Mouse (Mus musculus) urinary bladder, adult 18-20 months (tissue): Measurements from ENCODE around the gene Sema6c.
"Not testable (repeated sequence)": the region's sequence is repeated elsewhere in the genome, so short reads cannot be mapped to it uniquely, and the experiment has no call there.

Experiments
- DNase-seq, 2 experiments: peaks; one replicate each; pipeline ENCODE4 v3.0.0; 2022; ENCODE audit warnings: low spot score in 2 of 2, mixed read lengths in 2 of 2

Gene Sema6c

GRCm38 (mm10) chr3:95186100-95186499 is 25.8 kb downstream of the Sema6c start:
- no peak for DNase-seq

- DNase-seq = no peak
Observed at GRCm38 (mm10) chr3:95186888-95187287, 26.6 kb downstream of the Sema6c start.

- DNase-seq = no peak
Observed at GRCm38 (mm10) chr3:95194721-95195135, 34.5 kb downstream of the Sema6c start.

- no peak for DNase-seq
Observed at GRCm38 (mm10) chr3:95195772-95196171, 35.5 kb downstream of the Sema6c start.

GRCm38 (mm10) chr3:95199101-95199500 is 38.8 kb downstream of the Sema6c start:
- no peak for DNase-seq

- peak; percentile 20 to 39 for DNase-seq
Observed at GRCm38 (mm10) chr3:95200132-95200531, 39.9 kb downstream of the Sema6c start.

GRCm38 (mm10) chr3:95200562-95200961 is 40.3 kb downstream of the Sema6c start:
- DNase-seq = no peak

GRCm38 (mm10) chr3:95203880-95204279 is 43.6 kb downstream of the Sema6c start:
- no peak for DNase-seq

- no peak for DNase-seq
Observed at GRCm38 (mm10) chr3:95208286-95208685, 48.0 kb downstream of the Sema6c start.

GRCm38 (mm10) chr3:95210585-95210984 is 50.3 kb downstream of the Sema6c start:
- no peak for DNase-seq

GRCm38 (mm10) chr3:95212889-95213608 is 52.8 kb downstream of the Sema6c start:
- not testable (repeated sequence) for DNase-seq

- no peak for DNase-seq
Observed at GRCm38 (mm10) chr3:95213609-95213975, 53.3 kb downstream of the Sema6c start.

- DNase-seq = no peak
Observed at GRCm38 (mm10) chr3:95216655-95217254, 56.5 kb downstream of the Sema6c start.

- DNase-seq = peak; percentile 91 to 94
Observed at GRCm38 (mm10) chr3:95217255-95218134, 57.2 kb downstream of the Sema6c start, which contains the start of gene Gabpb2. TSS of gene Gabpb2 (minus strand) at chr3:95217916.

GRCm38 (mm10) chr3:95218466-95219137 is 58.3 kb downstream of the Sema6c start:
- no peak for DNase-seq

GRCm38 (mm10) chr3:95223041-95223440 is 62.8 kb downstream of the Sema6c start:
- DNase-seq = no peak
